Mouse (Mus musculus): Measurements from ENCODE around the gene Zfp14. TPM values are rescaled to one million over a fixed set of nuclear protein-coding genes. Genes with fewer than 3 reads are reported as not detected.
A peak's percentile ranks its signal among the peaks of the same experiment; 100 is the strongest.

Gene Zfp14
- polyA plus RNA-seq, 1 experiment = 10.5 TPM

- no peak for DNase-seq (ENCODE audit: extremely low spot score in 1 of 2, low spot score in 1 of 2)
These were observed 20.5 kb downstream of the Zfp14 start for GRCm38 (mm10) chr7:30030677-30031076.

- no peak for DNase-seq (ENCODE audit: extremely low spot score in 1 of 2, low spot score in 1 of 2)
These were observed 22.6 kb downstream of the Zfp14 start for GRCm38 (mm10) chr7:30028572-30028971.

GRCm38 (mm10) chr7:30027331-30027730, 23.8 kb downstream of the Zfp14 start:
- no peak for DNase-seq (ENCODE audit: extremely low spot score in 1 of 2, low spot score in 1 of 2)

- DNase-seq (ENCODE audit: extremely low spot score in 1 of 2, low spot score in 1 of 2) = no peak
These were observed 25.8 kb downstream of the Zfp14 start for GRCm38 (mm10) chr7:30025358-30025757.

- DNase-seq (ENCODE audit: extremely low spot score in 1 of 2, low spot score in 1 of 2) = no peak
These were observed 27.4 kb downstream of the Zfp14 start for GRCm38 (mm10) chr7:30023800-30024199.

GRCm38 (mm10) chr7:30023324-30023723, 27.9 kb downstream of the Zfp14 start:
- no peak for DNase-seq (ENCODE audit: extremely low spot score in 1 of 2, low spot score in 1 of 2)

- DNase-seq (ENCODE audit: extremely low spot score in 1 of 2, low spot score in 1 of 2) = no peak
These were observed 31.6 kb downstream of the Zfp14 start for GRCm38 (mm10) chr7:30019543-30019942.

GRCm38 (mm10) chr7:30017226-30017625, 34.0 kb downstream of the Zfp14 start:
- DNase-seq (ENCODE audit: extremely low spot score in 1 of 2, low spot score in 1 of 2) = no peak

- DNase-seq (ENCODE audit: extremely low spot score in 1 of 2, low spot score in 1 of 2) = peak; percentile 56 to 83
These were observed 38.2 kb downstream of the Zfp14 start for GRCm38 (mm10) chr7:30012956-30013363.

GRCm38 (mm10) chr7:30010551-30011195, 40.5 kb downstream of the Zfp14 start:
- peak in 1 of 2 experiments; percentile 40 for DNase-seq (ENCODE audit: extremely low spot score in 1 of 2, low spot score in 1 of 2)

- peak; percentile 47 to 74 for DNase-seq (ENCODE audit: extremely low spot score in 1 of 2, low spot score in 1 of 2)
These were observed 41.7 kb downstream of the Zfp14 start for GRCm38 (mm10) chr7:30009321-30010085.

- DNase-seq (ENCODE audit: extremely low spot score in 1 of 2, low spot score in 1 of 2) = no peak
These were observed 43.0 kb downstream of the Zfp14 start for GRCm38 (mm10) chr7:30008020-30008690.

GRCm38 (mm10) chr7:30007601-30008000, 43.6 kb downstream of the Zfp14 start:
- peak in 1 of 2 experiments; percentile 41 for DNase-seq (ENCODE audit: extremely low spot score in 1 of 2, low spot score in 1 of 2)

GRCm38 (mm10) chr7:30000601-30001000, 50.6 kb downstream of the Zfp14 start:
- DNase-seq (ENCODE audit: extremely low spot score in 1 of 2, low spot score in 1 of 2) = no peak

GRCm38 (mm10) chr7:29995134-29995533, 56.0 kb downstream of the Zfp14 start:
- DNase-seq (ENCODE audit: extremely low spot score in 1 of 2, low spot score in 1 of 2) = no peak

GRCm38 (mm10) chr7:29993340-29993739, 57.8 kb downstream of the Zfp14 start:
- no peak for DNase-seq (ENCODE audit: extremely low spot score in 1 of 2, low spot score in 1 of 2)

- DNase-seq (ENCODE audit: extremely low spot score in 1 of 2, low spot score in 1 of 2) = no peak
These were observed 58.5 kb downstream of the Zfp14 start for GRCm38 (mm10) chr7:29992698-29993097.

- DNase-seq (ENCODE audit: extremely low spot score in 1 of 2, low spot score in 1 of 2) = no peak
These were observed 62.1 kb downstream of the Zfp14 start for GRCm38 (mm10) chr7:29989031-29989430.

- DNase-seq (ENCODE audit: extremely low spot score in 1 of 2, low spot score in 1 of 2) = no peak
These were observed 63.6 kb downstream of the Zfp14 start for GRCm38 (mm10) chr7:29987551-29987950.

Data from frontal cortex, adult 2 months (tissue).